Mouse (Mus musculus): ENCODE measurements around the gene Alx3. TPM values are rescaled to one million over a fixed set of nuclear protein-coding genes. Genes with fewer than 3 reads are reported as not detected.

Gene Alx3
- polyA plus RNA-seq, 1 experiment, result 1.4 TPM

GRCm38 (mm10) chr3:107582130-107582874 is 12.5 kb upstream of the Alx3 start:
- TF ChIP-seq POLR2A (IDR thresholded peaks at IDR 0.05; ENCODE audit: extremely low read depth, insufficient read depth, low read length) (no peak), CTCF (IDR thresholded peaks at IDR 0.05; ENCODE audit: extremely low read depth, insufficient read depth, low read length) (no peak)
- Histone ChIP-seq H3K4me3 (ENCODE audit: insufficient read depth, low read length) (no peak overlapping the region), H3K27ac (ENCODE audit: insufficient read depth, low read length) (no peak overlapping the region), H3K4me1 (ENCODE audit: control insufficient read depth, insufficient read depth, low read length) (no peaks in the 10 kb centered on the region)

- Histone ChIP-seq H3K4me1 (ENCODE audit: control insufficient read depth, insufficient read depth, low read length) (no peaks in the 10 kb centered on the region), H3K4me3 (ENCODE audit: insufficient read depth, low read length) (no peak overlapping the region), H3K27ac (ENCODE audit: insufficient read depth, low read length) (no peak overlapping the region)
- TF ChIP-seq CTCF (IDR thresholded peaks at IDR 0.05; ENCODE audit: extremely low read depth, insufficient read depth, low read length), result no peak
- TF ChIP-seq POLR2A (IDR thresholded peaks at IDR 0.05; ENCODE audit: extremely low read depth, insufficient read depth, low read length), result no peak
Observed at GRCm38 (mm10) chr3:107582875-107583767, 11.7 kb upstream of the Alx3 start.

- H3K4me3 ChIP-seq (ENCODE audit: insufficient read depth, low read length), result no peak overlapping the region
- H3K27ac ChIP-seq (ENCODE audit: insufficient read depth, low read length), result no peak overlapping the region
- no peaks in the 10 kb centered on the region for H3K4me1 ChIP-seq (ENCODE audit: control insufficient read depth, insufficient read depth, low read length)
- no peak for TF ChIP-seq POLR2A (IDR thresholded peaks at IDR 0.05; ENCODE audit: extremely low read depth, insufficient read depth, low read length)
- TF ChIP-seq CTCF (IDR thresholded peaks at IDR 0.05; ENCODE audit: extremely low read depth, insufficient read depth, low read length), result no peak
Observed at GRCm38 (mm10) chr3:107583893-107584292, 10.9 kb upstream of the Alx3 start.

- H3K4me3 ChIP-seq (ENCODE audit: insufficient read depth, low read length), result no peak overlapping the region
- H3K27ac ChIP-seq (ENCODE audit: insufficient read depth, low read length), result no peak overlapping the region
- no peaks in the 10 kb centered on the region for H3K4me1 ChIP-seq (ENCODE audit: control insufficient read depth, insufficient read depth, low read length)
- TF ChIP-seq CTCF (IDR thresholded peaks at IDR 0.05; ENCODE audit: extremely low read depth, insufficient read depth, low read length), result no peak
- TF ChIP-seq POLR2A (IDR thresholded peaks at IDR 0.05; ENCODE audit: extremely low read depth, insufficient read depth, low read length), result no peak
Observed at GRCm38 (mm10) chr3:107586504-107586903, 8.3 kb upstream of the Alx3 start.

GRCm38 (mm10) chr3:107591612-107592011 is 3.2 kb upstream of the Alx3 start:
- Histone ChIP-seq H3K4me3 (ENCODE audit: insufficient read depth, low read length) (no peak overlapping the region), H3K27ac (ENCODE audit: insufficient read depth, low read length) (no peak overlapping the region), H3K4me1 (ENCODE audit: control insufficient read depth, insufficient read depth, low read length) (no peaks in the 10 kb centered on the region)
- no peak for TF ChIP-seq POLR2A (IDR thresholded peaks at IDR 0.05; ENCODE audit: extremely low read depth, insufficient read depth, low read length)
- no peak for TF ChIP-seq CTCF (IDR thresholded peaks at IDR 0.05; ENCODE audit: extremely low read depth, insufficient read depth, low read length)

GRCm38 (mm10) chr3:107593632-107594031 is 1.2 kb upstream of the Alx3 start:
- Histone ChIP-seq H3K4me3 (ENCODE audit: insufficient read depth, low read length) (no peak overlapping the region), H3K4me1 (ENCODE audit: control insufficient read depth, insufficient read depth, low read length) (no peaks in the 10 kb centered on the region), H3K27ac (ENCODE audit: insufficient read depth, low read length) (no peak overlapping the region)
- TF ChIP-seq POLR2A (IDR thresholded peaks at IDR 0.05; ENCODE audit: extremely low read depth, insufficient read depth, low read length), result no peak
- no peak for TF ChIP-seq CTCF (IDR thresholded peaks at IDR 0.05; ENCODE audit: extremely low read depth, insufficient read depth, low read length)

GRCm38 (mm10) chr3:107595264-107595937 is 570 bp downstream of the Alx3 start:
- Histone ChIP-seq H3K27ac (ENCODE audit: insufficient read depth, low read length) (no peak overlapping the region), H3K4me1 (ENCODE audit: control insufficient read depth, insufficient read depth, low read length) (no peaks in the 10 kb centered on the region), H3K4me3 (ENCODE audit: insufficient read depth, low read length) (no peak overlapping the region)
- TF ChIP-seq CTCF (IDR thresholded peaks at IDR 0.05; ENCODE audit: extremely low read depth, insufficient read depth, low read length) (no peak), POLR2A (IDR thresholded peaks at IDR 0.05; ENCODE audit: extremely low read depth, insufficient read depth, low read length) (no peak)

- TF ChIP-seq CTCF (IDR thresholded peaks at IDR 0.05; ENCODE audit: extremely low read depth, insufficient read depth, low read length) (no peak), POLR2A (IDR thresholded peaks at IDR 0.05; ENCODE audit: extremely low read depth, insufficient read depth, low read length) (no peak)
- no peak overlapping the region for H3K4me3 ChIP-seq (ENCODE audit: insufficient read depth, low read length)
- H3K4me1 ChIP-seq (ENCODE audit: control insufficient read depth, insufficient read depth, low read length), result no peaks in the 10 kb centered on the region
- H3K27ac ChIP-seq (ENCODE audit: insufficient read depth, low read length), result no peak overlapping the region
Observed at GRCm38 (mm10) chr3:107595938-107596461, 1.2 kb downstream of the Alx3 start.

- no peak overlapping the region for H3K4me3 ChIP-seq (ENCODE audit: insufficient read depth, low read length)
- H3K27ac ChIP-seq (ENCODE audit: insufficient read depth, low read length), result no peak overlapping the region
- TF ChIP-seq CTCF (IDR thresholded peaks at IDR 0.05; ENCODE audit: extremely low read depth, insufficient read depth, low read length), result no peak
- TF ChIP-seq POLR2A (IDR thresholded peaks at IDR 0.05; ENCODE audit: extremely low read depth, insufficient read depth, low read length), result no peak
- H3K4me1 ChIP-seq (ENCODE audit: control insufficient read depth, insufficient read depth, low read length), result no peaks in the 10 kb centered on the region
Observed at GRCm38 (mm10) chr3:107596559-107596958, 1.7 kb downstream of the Alx3 start.
